Mouse (Mus musculus) layer of hippocampus, adult 11-12 months (tissue): Measurements from ENCODE around the gene Zfp568.
A peak's percentile ranks its signal among the peaks of the same experiment; 100 is the strongest.
"Not testable (repeated sequence)": the region's sequence is repeated elsewhere in the genome, so short reads cannot be mapped to it uniquely, and the experiment has no call there.

Source experiments
- DNase-seq: peaks from one replicate; pipeline ENCODE4 v3.0.0; 2022; ENCODE audit warnings: low spot score

Gene Zfp568

DNA sequence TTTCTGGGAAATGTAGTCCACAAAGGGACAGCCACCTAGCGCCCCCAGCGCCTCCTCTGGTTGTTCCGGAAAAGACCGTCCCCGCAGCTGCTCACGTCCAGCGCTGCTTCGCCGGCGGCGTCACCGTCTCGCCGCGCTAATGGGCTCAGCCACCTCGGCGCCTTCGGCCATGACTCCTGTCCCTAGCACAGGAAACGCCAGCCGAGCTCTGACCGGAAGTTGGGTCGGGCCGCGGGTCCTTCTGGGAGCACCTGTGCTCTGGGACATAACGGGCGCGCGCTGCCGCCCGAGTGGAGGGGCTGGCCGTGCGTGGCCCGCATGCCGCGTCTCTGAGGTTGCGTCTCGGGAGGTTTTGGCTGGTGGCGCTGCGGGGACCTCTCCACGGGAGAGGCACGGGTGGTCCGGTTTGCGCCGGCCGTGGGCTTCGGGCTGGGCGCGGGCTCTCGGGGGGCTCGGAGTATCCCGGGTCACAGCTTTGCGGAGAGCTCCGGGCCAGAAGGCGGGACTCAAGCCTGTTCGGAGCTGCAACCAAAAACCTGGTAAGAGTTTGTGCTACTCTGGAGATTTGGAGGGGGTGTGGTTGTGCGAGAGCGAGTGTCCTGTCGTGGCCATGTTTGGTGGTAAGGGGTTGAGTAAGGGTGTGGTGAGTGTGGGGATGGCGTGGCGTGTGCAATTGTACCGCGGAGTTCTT, at the start of gene Zfp568:
Gene Zfp568, plus strand, starts transcription at position 266 of the 691 bp plus-strand sequence.
- DNase-seq: peak; percentile 93

DNA sequence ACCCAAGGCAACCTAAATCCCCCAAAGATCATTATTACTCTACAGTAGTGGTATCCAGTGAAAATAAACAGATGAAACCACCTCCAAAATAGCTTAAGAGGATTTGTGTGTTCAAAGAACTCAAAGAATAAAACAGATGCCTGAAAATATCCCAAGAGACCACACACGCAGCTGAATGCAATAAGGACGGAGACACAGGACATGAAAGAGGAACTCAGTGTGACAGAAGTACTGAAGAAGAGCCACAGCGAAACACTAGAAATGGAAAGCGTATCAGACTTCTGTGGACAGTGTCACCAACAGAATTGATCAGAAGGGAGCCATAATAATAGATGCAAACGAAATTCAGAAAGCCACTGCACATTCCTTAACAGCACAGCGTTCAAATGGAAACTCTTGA, 44.9 kb upstream of the Zfp568 start:
- no peak for DNase-seq

DNA sequence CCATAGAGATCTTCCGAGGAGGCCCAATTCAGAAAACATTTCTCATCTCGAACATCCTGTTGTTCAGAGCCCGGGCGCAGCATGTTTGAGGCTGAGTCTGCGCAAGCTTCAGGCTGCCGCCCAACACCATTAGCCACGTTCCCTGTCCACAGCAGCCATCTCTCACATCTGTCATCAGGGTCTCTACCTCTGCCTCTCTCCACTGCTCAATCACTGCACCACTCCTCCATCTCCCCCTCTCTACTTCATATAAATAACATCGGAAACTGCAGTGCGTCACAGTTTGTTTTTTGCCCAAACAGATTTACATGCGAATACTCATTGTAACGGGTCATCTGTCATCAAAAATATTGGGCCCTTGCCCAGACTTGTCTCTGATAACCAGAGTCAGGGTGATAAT, 42.7 kb upstream of the Zfp568 start:
- no peak for DNase-seq

DNA sequence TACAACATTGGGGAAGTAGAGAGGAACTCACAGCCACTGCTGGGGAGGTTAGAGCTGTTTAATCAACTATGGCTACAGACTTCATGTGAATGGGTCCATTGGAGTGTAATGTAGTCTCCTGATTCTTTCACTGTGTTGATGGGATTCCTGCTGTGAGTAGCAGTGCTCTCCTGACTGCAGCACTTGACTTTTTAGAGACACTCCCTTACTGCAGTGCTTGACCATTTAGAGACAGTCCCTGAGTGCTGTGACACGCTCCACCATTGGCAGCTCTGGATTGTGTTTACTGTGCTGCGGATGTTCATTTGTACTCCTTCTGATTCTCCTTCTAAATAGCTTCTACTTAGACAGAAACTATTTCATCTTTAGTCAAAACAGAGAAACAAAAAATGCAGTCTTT, 41.0 kb upstream of the Zfp568 start:
- no peak for DNase-seq

DNA sequence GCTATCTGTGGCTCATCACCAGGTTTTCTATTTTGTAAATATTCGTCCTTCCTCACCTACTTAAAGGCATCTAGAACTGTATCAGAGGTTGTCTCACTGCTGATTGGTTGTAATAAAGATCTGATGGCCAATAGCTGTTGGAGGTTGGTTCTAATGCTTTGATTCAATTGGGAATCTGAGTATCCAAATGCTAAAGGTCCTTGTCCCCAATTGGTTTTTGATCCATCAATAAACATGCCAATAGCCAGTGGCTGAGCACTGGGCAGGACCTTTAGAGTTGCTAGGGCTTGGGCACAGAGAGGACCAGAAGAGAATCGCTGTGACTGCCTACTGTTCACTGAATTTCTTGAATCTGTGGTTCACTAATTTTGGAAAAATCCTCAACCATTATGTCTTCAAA, 40.0 kb upstream of the Zfp568 start:
- DNase-seq: no peak

DNA sequence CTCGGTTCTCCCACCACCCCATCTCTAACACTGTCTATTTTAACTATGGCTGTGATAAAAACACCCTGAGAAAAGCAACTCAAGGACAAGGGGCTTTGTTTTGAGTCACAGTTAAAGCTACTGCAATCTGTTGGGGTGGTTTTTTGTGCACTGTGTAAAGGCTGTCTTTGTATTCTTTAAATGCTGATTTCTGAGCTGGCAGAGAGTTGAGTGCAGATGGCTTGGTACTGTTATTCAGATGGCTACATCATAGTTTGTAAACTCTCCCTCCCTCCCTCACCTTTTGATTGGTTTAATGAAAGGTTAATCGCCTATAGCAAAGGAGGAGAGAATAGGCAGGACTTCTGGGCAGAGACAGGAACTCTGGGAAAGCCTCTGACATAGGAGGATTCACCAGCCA, 39.6 kb upstream of the Zfp568 start:
- DNase-seq: peak; percentile 40

DNA sequence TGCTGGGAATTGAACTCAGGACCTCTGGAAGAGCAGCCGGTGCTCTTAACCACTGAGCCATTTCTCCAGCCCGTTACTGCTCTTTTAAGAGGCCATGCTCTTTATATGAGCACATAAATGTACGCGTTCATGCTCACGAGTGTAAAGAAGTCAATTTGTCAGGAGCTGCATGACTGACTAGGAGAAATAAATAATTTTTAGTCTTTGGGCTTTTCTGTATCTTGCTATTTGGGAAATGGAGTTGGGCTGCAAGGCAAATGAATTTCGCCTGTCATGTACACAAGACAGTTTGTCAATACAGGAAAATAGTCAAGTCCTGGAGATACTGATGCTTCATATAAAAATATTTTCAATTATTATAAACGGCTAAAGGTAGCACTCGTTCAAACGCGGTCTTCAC, 30.7 kb upstream of the Zfp568 start:
- no peak for DNase-seq

DNA sequence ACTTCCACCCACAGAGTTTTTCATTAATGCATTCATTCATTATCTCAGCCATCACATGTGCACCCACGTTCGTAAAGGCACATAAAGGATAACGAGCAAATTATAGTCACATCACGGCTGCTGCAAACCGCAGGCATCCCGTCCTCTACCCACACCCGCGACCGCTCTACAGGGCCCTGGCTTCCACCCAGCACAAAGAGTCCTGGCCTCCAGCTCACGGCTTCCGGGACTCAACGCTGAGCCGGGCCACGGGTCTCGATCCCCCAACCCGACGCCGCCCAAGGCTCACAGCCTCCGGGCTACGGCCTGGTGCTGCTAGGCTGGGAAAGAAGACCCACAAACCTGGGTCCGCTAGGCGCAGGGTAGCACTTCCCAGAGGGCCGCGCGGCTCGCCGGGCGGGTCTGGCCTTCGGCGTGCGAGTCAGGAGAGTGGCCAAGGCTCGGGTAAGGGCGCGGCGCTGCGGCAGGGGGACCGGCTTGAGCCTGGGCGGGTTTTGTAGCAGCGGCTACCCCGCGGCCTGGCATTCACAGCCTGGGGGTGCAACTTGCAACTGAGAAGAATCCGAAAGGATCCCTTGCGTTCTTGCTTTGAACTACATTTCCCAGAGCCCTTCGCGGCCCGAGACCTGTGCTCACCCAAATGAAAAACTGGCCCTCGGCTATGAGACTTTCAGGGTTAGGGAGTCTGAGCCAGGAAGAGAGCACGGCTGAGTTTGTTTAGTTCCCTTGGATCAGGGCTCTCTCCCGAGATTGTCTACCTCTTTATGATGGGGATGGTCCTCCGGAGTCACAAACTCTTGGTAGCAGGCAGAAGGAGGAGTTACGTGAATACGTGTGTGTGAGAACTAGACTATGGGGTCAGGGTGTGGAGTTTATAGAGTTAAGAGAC, 30.0 kb upstream of the Zfp568 start, which contains the start of gene Zfp74:
Gene Zfp74, minus strand, starts transcription at position 577 of the 889 bp plus-strand sequence.
- peak; percentile 74 for DNase-seq

DNA sequence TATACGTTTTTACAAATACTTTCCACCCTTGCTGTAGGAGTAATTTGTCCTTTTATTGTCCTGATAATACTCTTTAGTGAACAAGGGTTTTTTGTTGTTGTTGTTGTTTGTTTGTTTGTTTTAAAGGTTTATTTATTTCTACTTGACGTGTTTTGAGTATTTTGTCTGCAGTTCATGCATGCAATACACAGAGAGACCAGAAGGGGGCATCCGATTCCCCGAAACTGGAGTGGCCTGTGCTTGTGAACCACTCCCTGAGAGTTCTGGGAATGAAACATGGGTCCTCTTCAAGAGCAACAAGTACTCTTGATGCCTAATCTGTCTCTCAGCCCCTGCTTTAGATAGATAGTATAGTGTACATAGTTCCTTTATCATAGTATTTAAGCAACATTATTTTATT, 29.0 kb upstream of the Zfp568 start:
- peak; percentile 47 for DNase-seq

DNA sequence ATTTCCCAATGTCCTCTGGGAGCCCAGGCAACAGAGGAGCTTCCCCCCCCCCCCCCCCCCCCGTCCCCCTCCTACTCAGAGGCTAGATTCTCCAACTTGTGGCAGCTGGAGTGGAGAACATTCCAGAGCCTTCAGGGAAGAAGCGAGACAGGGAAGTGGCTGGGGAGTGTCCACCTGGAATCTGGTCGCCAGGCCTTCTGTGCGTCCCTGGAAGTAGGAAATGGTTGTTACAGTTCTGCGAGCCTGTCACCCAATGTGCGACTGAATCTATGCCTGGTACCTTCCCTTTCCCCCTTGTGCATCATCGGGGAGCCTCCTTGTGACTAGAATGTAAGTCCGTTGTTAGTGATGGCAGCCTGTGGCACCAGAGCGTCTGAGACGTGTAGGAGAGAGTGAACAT, 27.5 kb upstream of the Zfp568 start:
- peak; percentile 25 for DNase-seq

DNA sequence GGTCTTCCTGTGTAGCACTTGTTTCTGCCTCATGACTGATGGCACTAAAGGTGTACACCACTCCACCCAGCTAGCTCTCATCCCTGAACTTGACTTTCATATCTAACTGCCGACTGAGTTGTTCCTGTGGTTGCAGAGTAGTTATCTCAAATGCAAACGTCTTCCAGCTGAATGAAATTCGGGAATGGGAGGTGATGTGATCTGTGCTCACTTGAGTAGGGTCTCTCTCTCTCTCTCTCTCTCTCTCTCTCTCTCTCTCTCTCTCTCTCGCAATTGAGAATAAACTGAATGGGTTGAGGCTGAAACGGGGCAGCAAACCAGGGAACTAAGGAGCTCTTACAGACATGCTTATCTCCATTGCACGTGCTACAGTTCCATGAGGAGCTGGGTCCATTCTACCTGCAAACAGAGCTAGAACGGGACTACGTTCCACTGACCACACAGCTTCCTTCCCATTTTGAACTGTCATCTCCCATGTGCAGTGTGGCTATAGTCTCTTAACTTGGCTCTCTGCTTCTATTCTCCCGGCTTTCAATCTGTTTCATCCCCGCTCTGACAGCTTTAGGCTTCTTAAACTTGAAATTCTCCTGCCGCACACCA, 25.5 kb upstream of the Zfp568 start:
- no peak for DNase-seq

DNA sequence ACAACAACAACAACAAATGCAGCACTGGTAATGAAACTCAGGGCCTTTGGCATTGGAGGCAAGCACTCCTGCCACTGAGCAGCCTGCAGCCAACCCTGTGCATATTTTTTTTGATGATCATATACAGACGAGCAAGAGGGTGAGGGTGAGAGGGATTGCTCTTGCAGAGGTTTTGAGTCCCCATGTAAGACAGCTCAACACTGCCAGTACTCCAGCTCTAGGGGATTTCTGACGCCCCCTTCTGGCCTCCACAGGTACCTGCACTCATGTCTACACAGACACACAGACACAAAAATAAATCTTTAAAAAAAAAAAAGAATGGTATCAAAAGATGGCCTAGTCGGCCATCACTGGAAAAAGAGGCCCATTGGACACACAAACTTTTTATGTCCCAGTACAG, 24.8 kb upstream of the Zfp568 start:
- DNase-seq: no peak

DNA sequence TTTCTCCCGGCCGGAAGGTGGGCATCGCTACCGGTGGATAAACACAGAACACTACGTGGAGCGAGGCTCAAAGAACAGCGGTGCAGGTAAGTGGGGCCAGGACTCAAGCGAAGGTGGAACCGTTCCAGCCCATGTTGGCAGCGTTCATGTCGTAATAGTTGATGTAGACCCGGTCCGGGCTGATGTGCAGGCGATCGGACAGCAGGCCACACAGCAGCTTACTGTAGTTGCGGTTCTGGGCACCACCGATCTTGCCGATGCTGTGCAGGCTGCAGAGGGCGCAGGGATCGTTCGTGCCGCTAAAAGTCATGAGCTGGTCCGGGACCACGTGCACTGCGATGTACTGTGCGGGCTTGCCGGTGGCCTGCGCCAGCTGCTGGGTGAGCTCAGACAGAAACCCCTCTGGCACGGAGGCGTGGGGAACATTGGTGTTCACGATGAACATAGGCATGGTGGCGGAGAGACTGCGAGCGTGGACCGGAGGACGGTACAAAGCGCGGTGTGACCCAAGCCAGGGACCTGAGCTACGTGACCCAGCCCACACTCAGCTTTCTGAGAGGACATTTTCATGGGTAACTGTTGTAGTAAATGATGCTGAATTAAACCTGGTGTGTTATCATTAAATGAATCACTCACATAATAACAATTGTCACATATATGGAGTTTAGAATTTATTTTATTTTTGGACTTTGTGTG, 18.5 kb upstream of the Zfp568 start:
- DNase-seq: not testable (repeated sequence)

DNA sequence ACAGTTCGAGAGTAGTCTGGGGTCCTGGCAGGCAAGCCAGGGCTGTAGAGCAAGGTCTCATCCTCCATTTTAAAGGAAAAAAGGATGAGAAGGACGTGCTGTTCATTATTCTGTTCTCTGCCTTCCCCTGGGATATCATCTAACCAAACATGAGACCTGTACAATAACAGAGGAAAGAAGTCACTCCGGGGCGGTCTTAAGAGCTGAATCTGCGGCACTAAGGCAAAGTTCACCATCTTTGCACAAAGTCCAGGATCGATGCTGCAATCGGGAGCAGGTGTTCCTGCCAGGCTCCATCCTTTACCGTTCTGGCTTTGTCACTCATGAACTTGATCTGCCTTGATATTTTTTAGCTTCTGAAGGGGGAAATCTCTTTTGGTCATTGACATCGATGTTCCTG, 13.1 kb upstream of the Zfp568 start:
- DNase-seq: no peak

DNA sequence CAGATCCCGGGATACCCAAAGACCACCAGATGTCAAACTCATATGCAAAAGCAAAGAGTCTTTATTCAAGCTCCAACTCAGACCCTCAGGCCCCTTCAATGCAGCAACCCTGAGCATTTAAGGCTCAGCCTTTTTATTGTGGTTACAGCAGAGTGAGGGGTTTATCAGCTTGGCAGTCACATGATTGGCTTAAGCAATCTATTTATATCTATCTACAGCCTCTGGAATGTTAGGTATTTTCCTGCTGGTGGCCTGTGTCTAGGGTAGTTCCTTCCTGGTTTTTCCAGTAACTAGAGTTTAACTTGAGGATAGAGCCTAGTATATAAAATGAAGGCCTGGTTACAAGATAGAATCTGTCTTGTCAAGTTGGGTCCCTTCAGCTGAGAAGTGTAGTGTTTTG, 3.0 kb upstream of the Zfp568 start:
- DNase-seq: no peak

DNA sequence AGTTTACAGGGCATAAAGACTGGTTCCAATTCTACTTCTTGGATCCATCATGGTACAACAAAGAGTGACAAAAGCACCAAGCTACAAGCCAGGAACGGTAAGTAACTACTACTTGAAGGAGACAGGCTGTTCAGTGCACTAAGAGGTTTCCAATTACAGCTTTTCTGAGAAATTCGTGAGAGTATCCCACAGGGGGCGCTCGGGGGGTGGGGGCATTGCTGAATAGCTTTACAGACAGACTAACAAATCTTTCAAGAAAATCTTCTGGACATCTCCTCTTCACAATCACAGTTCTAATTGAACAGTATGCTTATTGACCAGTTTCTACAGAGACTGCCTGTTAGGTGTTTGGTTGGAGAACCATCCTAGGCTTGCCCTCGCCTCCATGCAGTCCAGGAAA, 2.3 kb upstream of the Zfp568 start:
- no peak for DNase-seq

DNA sequence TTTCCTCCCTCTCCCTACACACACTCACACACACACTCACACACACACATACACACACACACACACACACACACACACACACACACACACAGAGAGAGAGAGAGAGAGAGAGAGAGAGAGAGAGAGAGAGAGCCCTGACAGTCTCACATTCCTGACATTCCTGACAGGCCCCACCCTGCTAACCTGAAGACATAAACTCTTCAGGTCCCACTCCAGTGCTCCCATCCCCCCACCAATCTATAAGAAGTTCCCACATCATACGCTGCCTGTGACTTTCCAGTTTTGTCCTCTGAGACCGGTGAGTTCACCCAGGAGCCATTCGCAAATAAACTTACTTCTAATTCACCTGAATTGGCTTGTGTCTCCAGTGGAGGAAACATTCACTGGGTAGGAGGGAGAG, 1.9 kb upstream of the Zfp568 start:
- no peak for DNase-seq

DNA sequence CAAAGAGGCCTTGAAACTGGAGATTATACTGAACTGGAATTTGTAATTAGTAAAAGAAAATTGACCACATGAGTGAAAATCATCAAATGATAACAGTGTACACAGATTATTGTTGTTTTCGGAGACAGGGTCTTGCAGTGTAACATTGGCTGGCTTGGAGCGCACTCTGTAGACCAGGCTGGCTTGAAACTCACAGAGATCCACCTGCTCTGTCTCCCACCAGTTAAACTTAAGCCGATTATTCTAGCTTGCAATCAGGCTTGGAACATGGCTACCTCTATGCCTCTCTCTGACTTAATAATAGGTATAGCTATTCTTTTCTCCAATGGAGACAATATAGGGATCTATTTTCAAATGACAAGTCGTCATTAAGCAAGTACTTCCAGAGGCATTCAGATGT, 1.4 kb upstream of the Zfp568 start:
- DNase-seq: no peak

DNA sequence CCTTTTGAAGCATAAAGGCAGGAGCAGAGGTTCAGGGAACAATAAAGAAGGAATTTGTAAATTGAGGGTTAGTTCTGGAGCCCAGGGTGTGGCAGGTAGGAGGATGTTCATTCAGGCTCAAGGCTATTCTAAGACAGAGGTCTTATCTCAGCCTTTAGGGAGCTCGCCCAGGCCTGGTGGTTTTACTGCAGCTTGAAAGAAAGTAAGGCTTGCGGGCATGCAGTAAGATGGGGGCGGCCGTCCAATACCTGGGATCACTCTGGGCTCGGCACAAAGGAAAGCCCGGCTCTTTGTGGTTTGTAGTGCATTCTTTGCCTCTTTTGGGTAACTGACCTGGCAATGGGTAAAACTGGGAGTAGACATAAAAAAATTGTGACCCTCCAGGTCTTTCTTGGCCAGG, 824 bp upstream of the Zfp568 start:
- DNase-seq: no peak

DNA sequence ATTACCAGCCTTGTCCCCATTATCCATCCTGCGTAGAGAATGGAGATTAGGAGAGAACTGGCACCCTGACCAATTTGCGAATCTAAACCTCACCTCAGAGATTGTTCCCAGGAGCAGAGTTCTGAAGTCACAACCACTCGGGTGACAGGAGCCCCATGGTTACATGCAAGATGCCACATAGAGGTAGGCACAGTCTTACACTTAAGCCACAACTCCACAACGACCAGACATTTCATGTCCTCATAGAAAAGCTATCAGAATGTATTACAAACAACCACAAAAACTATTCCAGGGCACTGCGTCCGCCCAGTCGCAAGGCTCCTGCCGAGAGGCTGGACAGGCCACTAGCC, 440 bp upstream of the Zfp568 start:
- no peak for DNase-seq

DNA sequence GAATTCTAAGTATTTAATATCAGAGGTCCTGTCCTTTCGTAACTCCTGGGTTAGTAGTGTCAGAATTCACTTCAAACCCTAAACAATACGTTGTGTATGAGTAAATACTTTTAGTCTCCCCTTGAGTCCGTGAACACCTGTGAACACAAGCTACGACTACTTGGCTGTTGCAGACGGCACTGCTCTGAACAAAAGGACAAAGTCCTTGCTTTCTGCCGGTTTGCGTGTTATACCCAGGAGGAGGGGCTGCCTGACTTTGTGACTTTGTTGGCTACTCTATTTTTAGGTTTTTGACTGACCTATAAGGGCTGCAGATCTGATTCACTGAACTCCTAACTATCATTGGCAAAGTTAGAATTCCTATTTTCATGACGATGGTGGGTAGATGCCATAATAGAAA, 2.3 kb downstream of the Zfp568 start:
- DNase-seq: no peak

DNA sequence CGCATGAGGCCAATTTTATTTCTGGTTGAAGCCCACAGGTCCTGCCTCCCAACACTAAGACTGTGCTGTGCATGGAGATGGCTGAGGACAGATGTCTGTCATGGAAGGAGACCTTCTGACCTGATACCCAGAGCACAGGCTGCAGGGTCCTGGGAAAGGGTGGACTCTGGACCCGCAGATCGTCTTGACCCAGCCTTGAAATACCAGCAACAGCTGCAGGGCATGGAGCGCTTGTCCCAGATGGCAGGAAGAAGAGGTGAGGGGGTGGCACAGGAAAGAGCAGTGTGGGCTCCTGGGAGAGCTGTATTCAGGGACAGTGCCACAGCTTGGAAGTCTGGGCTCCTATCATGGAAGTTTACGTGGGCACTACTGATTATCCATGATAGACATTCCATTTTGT, 3.8 kb downstream of the Zfp568 start:
- DNase-seq: no peak

DNA sequence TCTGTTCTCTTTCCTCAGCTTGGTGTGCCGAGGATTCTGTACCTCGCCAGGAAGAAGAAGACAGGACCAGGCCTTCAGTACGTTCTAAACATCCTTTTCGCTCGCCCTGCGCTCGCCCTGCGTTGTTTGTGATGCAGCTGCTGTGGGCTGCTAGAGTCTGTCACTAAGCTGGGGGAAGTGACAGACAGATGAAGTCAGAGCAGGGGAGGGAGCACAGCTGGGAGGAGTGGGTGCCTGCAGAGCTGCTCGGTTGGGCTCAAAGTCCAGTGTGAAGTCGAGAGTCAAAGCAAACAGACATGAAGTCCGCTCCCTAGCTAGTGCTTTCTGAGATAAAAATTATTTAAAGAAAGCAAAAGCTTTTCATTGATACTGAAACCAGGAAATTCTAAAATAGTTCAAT, 5.3 kb downstream of the Zfp568 start:
- no peak for DNase-seq
